Mouse (Mus musculus): ENCODE results near the gene Hoxa3.

DNA sequence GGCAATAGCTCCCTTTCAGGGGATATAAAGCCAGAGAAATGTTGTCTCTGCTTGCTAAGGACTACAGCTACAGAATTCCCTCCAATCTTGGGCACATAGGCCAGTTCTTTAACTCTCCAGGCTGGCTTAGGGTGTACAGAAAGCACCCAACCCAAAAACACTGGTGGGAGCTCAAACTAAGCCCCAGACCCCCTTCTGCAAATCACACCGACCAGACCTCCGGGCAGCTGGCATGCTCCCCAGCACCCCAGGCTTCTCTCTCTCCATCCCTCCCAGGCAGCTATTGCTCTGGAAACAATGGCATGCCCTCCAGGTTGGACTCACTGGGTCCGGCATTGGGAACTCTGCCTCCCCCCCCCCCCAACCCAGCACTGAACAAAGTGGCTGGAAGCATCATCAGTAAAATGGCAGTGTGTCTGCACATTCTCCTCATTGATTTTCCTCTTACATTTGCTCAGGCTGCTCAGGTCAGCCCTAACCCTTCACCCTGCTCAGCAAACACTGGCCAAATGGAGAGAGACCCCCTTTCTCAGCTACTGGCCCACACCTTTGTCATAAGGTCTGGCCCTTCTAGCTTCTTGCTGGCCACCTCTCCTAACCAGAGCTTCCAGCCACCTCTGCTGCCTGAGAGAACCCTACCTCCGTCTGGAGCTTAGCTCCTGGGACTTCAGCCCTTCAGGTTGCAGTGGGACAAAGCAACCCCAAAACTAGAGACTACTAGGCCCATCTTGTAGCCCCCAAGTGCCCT, 34.0 kb downstream of the Hoxa3 start:
- TF ChIP-seq CTCF (IDR thresholded peaks at IDR 0.05) = no peak
- TF ChIP-seq POLR2A (IDR thresholded peaks at IDR 0.05; ENCODE audit: insufficient read depth, low read depth, low read length) = no peak
- TF ChIP-seq EP300 (IDR thresholded peaks at IDR 0.05; ENCODE audit: insufficient read depth, low read depth, low read length) = no peak

Data from heart, adult 2 months (tissue).